Mouse (Mus musculus): ENCODE results near the gene Zbtb37.
"Not testable (repeated sequence)": the region's sequence is repeated elsewhere in the genome, so short reads cannot be mapped to it uniquely, and the experiment has no call there.

The Zbtb37 gene

GRCm38 (mm10) chr1:161032345-161032744, 2.3 kb downstream of the Zbtb37 start:
- DNase-seq = no peak

- no peak for DNase-seq
Observed at GRCm38 (mm10) chr1:161031881-161032280, 2.8 kb downstream of the Zbtb37 start.

GRCm38 (mm10) chr1:161030058-161030457, 4.6 kb downstream of the Zbtb37 start:
- DNase-seq = no peak

GRCm38 (mm10) chr1:161028427-161028826, 6.2 kb downstream of the Zbtb37 start:
- DNase-seq = not testable (repeated sequence)

- no peak for DNase-seq
Observed at GRCm38 (mm10) chr1:161027196-161027595, 7.5 kb downstream of the Zbtb37 start.

GRCm38 (mm10) chr1:161025410-161026210, 9.0 kb downstream of the Zbtb37 start:
- no peak for DNase-seq

GRCm38 (mm10) chr1:161020051-161020450, 14.6 kb downstream of the Zbtb37 start:
- DNase-seq = no peak

GRCm38 (mm10) chr1:161016378-161016777, 18.3 kb downstream of the Zbtb37 start:
- DNase-seq = no peak

GRCm38 (mm10) chr1:161010436-161010835, 24.2 kb downstream of the Zbtb37 start:
- DNase-seq = no peak

GRCm38 (mm10) chr1:161008038-161008437, 26.6 kb downstream of the Zbtb37 start:
- no peak for DNase-seq

GRCm38 (mm10) chr1:161006471-161006870, 28.2 kb downstream of the Zbtb37 start:
- no peak for DNase-seq

- DNase-seq = no peak
Observed at GRCm38 (mm10) chr1:161005526-161005925, 29.1 kb downstream of the Zbtb37 start.

GRCm38 (mm10) chr1:161004942-161005341, 29.7 kb downstream of the Zbtb37 start:
- no peak for DNase-seq

GRCm38 (mm10) chr1:160993851-160994250, 40.8 kb downstream of the Zbtb37 start:
- DNase-seq = no peak

- no peak for DNase-seq
Observed at GRCm38 (mm10) chr1:160989395-160989794, 45.3 kb downstream of the Zbtb37 start.

GRCm38 (mm10) chr1:160986881-160987635, 47.6 kb downstream of the Zbtb37 start:
- peak; percentile 11 to 48 for DNase-seq

- DNase-seq = no peak
Observed at GRCm38 (mm10) chr1:160985477-160985876, 49.2 kb downstream of the Zbtb37 start.

- DNase-seq = not testable (repeated sequence)
Observed at GRCm38 (mm10) chr1:160984731-160985130, 49.9 kb downstream of the Zbtb37 start.

GRCm38 (mm10) chr1:160982887-160983286, 51.8 kb downstream of the Zbtb37 start:
- DNase-seq = no peak

GRCm38 (mm10) chr1:160981337-160981736, 53.3 kb downstream of the Zbtb37 start:
- no peak for DNase-seq

- peak; percentile 11 to 57 for DNase-seq
Observed at GRCm38 (mm10) chr1:160980537-160981234, 54.0 kb downstream of the Zbtb37 start.

GRCm38 (mm10) chr1:160980021-160980420, 54.6 kb downstream of the Zbtb37 start:
- DNase-seq = no peak

GRCm38 (mm10) chr1:160978071-160978735, 56.4 kb downstream of the Zbtb37 start, which contains the start of gene Serpinc1:
Gene Serpinc1, plus strand, starts transcription at chr1:160978585.
- no peak for DNase-seq

All from kidney, postnatal 25 days (tissue).